Mouse (Mus musculus) gonadal fat pad, adult 2 months (tissue): ENCODE data around the gene Rnf126. TPM values are rescaled to one million over a fixed set of nuclear protein-coding genes. Genes with fewer than 3 reads are reported as not detected.

Source experiments
- DNase-seq: peaks from one replicate; pipeline ENCODE4 v3.0.0-alpha.2; 2012; ENCODE audit warnings: low read depth
- polyA plus RNA-seq: library from polyadenylated mRNA; depleted of rRNA; stranded (reverse); fragments of >200 nt; gene quantifications from 2 replicates; pipeline ENCODE4 v1.2.3, GENCODE M21; 2012

Gene Rnf126
- polyA plus RNA-seq, 1 experiment: 80.0 TPM

- DNase-seq: no peak
These were observed 25.7 kb upstream of the Rnf126 start for GRCm38 (mm10) chr10:79792339-79793040.

- no peak for DNase-seq
These were observed 24.1 kb upstream of the Rnf126 start, which contains the start of gene Prss57 for GRCm38 (mm10) chr10:79790861-79791260. Gene Prss57 (minus strand): TSS chr10:79790961.

- DNase-seq: no peak
These were observed 22.8 kb upstream of the Rnf126 start for GRCm38 (mm10) chr10:79789581-79789980.

GRCm38 (mm10) chr10:79788386-79789158 is 21.8 kb upstream of the Rnf126 start:
- DNase-seq: no peak

- DNase-seq: no peak
These were observed 17.4 kb upstream of the Rnf126 start for GRCm38 (mm10) chr10:79783920-79784800.

GRCm38 (mm10) chr10:79783050-79783449 is 16.3 kb upstream of the Rnf126 start:
- no peak for DNase-seq

GRCm38 (mm10) chr10:79781956-79782355 is 15.2 kb upstream of the Rnf126 start:
- DNase-seq: no peak

- DNase-seq: no peak
These were observed 14.4 kb upstream of the Rnf126 start for GRCm38 (mm10) chr10:79781139-79781538.

- DNase-seq: no peak
These were observed 13.9 kb upstream of the Rnf126 start for GRCm38 (mm10) chr10:79780664-79781015.

- DNase-seq: peak; percentile 81
These were observed 13.3 kb upstream of the Rnf126 start for GRCm38 (mm10) chr10:79779784-79780663.

GRCm38 (mm10) chr10:79779193-79779592 is 12.4 kb upstream of the Rnf126 start:
- no peak for DNase-seq

GRCm38 (mm10) chr10:79778006-79778405 is 11.3 kb upstream of the Rnf126 start:
- DNase-seq: no peak

GRCm38 (mm10) chr10:79777103-79777531 is 10.4 kb upstream of the Rnf126 start, which contains the start of gene Fstl3:
Gene Fstl3 (plus strand): TSS chr10:79777272.
- no peak for DNase-seq

GRCm38 (mm10) chr10:79774486-79775279 is 7.9 kb upstream of the Rnf126 start:
- DNase-seq: no peak

- no peak for DNase-seq
These were observed 6.5 kb upstream of the Rnf126 start for GRCm38 (mm10) chr10:79773208-79773607.

GRCm38 (mm10) chr10:79772320-79772719 is 5.6 kb upstream of the Rnf126 start:
- DNase-seq: no peak

- DNase-seq: no peak
These were observed 2.6 kb upstream of the Rnf126 start for GRCm38 (mm10) chr10:79769329-79769728.

- DNase-seq: no peak
These were observed 1.6 kb upstream of the Rnf126 start for GRCm38 (mm10) chr10:79768400-79768799.

GRCm38 (mm10) chr10:79767372-79768244 is 856 bp upstream of the Rnf126 start:
- DNase-seq: no peak
